Mouse (Mus musculus) intestine, embryonic 15.5 days (tissue): ENCODE measurements around the gene Crebrf. TPM values are rescaled to one million over a fixed set of nuclear protein-coding genes. Genes with fewer than 3 reads are reported as not detected.

Source experiments
- ATAC-seq: fragments of 200-750 bp; cut with Nextera tagmentation; 2 replicates; pipeline ENCODE4 v1.8.0; 2017; ENCODE audit warnings: moderate TSS enrichment, moderate library complexity
- H3K27ac ChIP-seq: fragments of 300-500 bp; sonication (generic); 2 replicates; pipeline ENCODE4 v1.5.1; 2015; ENCODE audit warnings: mild to moderate bottlenecking, inconsistent platforms
- H3K27me3 ChIP-seq: fragments of 300-500 bp; sonication (generic); replicated peaks from 2 replicates; pipeline ENCODE4 v1.6.1; 2015; ENCODE audit warnings: inconsistent platforms
- H3K36me3 ChIP-seq: fragments of 300-500 bp; sonication (generic); 2 replicates; pipeline ENCODE4 v1.6.1; 2015; ENCODE audit warnings: inconsistent platforms
- H3K4me1 ChIP-seq: fragments of 300-500 bp; sonication (generic); replicated peaks from 2 replicates; pipeline ENCODE4 v1.6.1; 2015; ENCODE audit warnings: inconsistent platforms
- H3K4me2 ChIP-seq: fragments of 300-500 bp; sonication (generic); replicated peaks from 2 replicates; pipeline ENCODE4 v1.6.1; 2015; ENCODE audit warnings: mild to moderate bottlenecking, inconsistent platforms
- H3K4me3 ChIP-seq: fragments of 300-500 bp; sonication (generic); replicated peaks from 2 replicates; pipeline ENCODE4 v1.5.1; 2015; ENCODE audit warnings: inconsistent platforms
- H3K9ac ChIP-seq: fragments of 300-500 bp; sonication (generic); 2 replicates; pipeline ENCODE4 v1.6.1; 2015; ENCODE audit warnings: inconsistent platforms
- H3K9me3 ChIP-seq: fragments of 300-500 bp; sonication (generic); 2 replicates; pipeline ENCODE4 v1.6.1; 2016; ENCODE audit warnings: inconsistent platforms
- WGBS: fragments of 180-500 bp; shearing (Covaris S2); methylation state at CpG from one replicate; pipeline ENCODE4 v1.1.7; 2015; 5-methylcytosine and 5-hydroxymethylcytosine counted together
- polyA plus RNA-seq: library from polyadenylated mRNA; unstranded; fragments of >200 nt; fragmentation: Nextera tagmentation; extraction: Ambion mirVana; gene quantifications from 2 replicates; pipeline ENCODE4 v1.2.1, GENCODE M21; 2015

Crebrf gene
- polyA plus RNA-seq, 1 experiment from 2014 or later: 8.3 TPM

DNA sequence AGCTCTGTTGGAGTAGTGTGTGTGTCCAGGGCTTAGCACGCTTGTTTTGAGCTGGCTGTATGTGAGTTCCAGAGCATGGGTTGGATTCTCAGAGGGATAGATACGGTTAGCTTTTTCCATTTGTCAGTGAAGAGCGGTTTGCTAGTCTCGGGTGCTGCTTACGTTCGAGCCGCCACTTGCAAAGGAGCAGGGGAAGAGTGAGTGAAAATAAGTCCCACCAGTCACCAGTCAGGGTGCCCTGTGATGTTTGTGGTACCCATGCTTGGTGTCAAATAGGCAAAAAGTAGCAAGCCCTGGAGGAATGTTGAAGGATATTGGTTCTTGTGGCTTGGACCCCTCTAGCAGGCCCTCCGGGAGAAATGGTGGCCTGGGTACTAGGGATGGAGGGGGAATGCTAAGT, 73.5 kb downstream of the Crebrf start:
- Histone ChIP-seq H3K27ac (no peak overlapping the region), H3K36me3 (peaks cover 32% of the 10 kb centered on the region), H3K9ac (no peak overlapping the region), H3K4me2 (no peak overlapping the region), H3K27me3 (no peaks in the 10 kb centered on the region), H3K9me3 (no peaks in the 10 kb centered on the region), H3K4me3 (no peak overlapping the region), H3K4me1 (0 out of 2 replicates have a peak, but pooled peaks cover 4% of the 10 kb centered on the region)
- no peak for ATAC-seq
- 91% methylated on average over 8 of the region's 8 CpGs for WGBS

DNA sequence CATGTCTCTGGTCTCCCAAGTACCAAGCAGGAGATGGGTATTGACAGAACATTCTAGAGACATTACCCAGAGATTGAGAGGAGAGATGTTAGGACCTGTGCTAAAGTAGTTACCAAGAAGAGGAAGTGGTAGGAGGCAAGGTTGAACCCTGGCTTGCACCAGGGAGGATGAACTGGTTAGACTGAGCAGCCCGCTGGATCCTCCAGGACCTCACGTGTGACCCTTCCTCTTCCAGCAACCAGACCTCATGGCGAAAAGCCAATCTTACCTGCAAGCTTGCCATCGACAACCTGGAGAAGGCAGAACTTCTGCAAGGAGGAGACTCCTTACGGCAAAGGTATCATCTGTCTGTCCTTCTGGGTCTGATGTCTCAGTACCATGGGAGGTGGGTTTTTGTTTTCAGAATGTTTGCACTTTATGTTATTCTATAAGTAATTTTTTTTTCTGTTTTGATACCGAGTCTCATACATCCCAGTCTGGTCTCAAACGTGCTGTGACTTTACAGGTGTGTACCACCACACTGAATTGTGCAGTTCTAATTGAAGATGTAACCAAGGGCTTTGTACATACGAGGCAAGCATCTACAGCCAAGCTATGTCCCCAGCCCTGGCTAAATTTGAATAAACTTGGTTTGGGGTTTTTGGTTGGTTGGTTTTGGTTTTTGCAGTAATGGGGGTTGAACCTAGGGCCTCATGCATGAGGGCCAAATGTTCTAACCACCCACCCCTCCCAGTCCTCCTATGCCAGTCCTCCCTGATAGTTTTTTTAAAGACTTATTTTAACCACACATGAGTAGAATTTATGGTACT, 74.2 kb downstream of the Crebrf start:
- ATAC-seq: no peak
- no peak overlapping the region for H3K27ac ChIP-seq
- H3K9ac ChIP-seq: no peak overlapping the region
- no peak overlapping the region for H3K4me2 ChIP-seq
- no peaks in the 10 kb centered on the region for H3K9me3 ChIP-seq
- 88% methylated on average over 8 of the region's 8 CpGs for WGBS
- peaks cover 30% of the 10 kb centered on the region for H3K36me3 ChIP-seq
- H3K27me3 ChIP-seq: no peaks in the 10 kb centered on the region
- H3K4me3 ChIP-seq: no peak overlapping the region
- H3K4me1 ChIP-seq: 0 out of 2 replicates have a peak, but pooled peaks cover 4% of the 10 kb centered on the region

DNA sequence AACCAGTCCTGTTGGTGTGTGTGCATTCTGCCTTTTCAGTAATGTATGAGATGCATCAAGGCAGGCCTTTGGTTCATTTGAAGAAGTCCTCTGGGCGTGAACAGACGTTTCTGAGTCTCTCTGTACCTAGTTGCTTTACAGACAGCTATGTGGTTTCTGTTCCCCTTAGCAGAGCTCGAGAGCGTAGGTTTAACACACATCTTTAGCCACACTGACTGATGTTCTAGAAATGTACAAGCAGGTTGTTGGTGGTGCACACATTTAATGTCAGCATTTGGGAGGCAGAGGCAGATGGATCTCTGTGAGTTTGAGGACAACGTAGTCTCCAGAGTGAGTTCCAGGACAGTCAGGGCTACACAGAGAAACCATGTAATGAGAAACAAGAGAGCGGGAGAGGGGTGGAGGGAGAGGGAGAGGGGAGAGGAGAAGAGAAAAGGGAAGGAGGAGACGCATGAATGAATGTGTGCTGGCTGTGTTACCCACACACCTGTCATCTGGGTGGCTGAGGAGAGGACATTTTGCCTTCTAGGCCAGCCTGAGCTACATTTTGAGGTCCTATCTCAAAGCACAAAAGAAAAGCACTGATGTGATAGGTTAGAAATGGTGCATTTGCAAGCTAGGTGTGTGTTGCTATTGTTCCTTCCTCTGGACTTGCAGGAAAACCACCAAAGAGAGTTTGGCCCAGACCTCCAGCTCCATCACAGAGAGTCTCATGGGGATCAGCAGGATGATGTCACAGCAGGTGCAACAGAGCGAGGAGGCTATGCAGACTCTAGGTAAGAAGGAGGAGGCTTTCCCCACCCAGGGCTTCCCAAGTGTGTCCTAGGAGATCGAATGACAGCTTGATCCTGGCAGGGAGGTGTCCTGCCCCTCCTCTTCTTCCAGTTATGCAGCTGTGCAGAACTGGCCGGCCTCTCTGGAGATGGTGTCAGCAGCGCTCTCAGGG, 75.1 kb downstream of the Crebrf start:
- Histone ChIP-seq H3K9ac (no peak overlapping the region), H3K9me3 (no peaks in the 10 kb centered on the region), H3K27ac (no peak overlapping the region), H3K4me1 (0 out of 2 replicates have a peak, but pooled peaks cover 4% of the 10 kb centered on the region), H3K27me3 (no peaks in the 10 kb centered on the region), H3K4me3 (no peak overlapping the region), H3K4me2 (no peak overlapping the region), H3K36me3 (peaks cover 26% of the 10 kb centered on the region)
- ATAC-seq: no peak
- 91% methylated on average over 11 of the region's 11 CpGs for WGBS

DNA sequence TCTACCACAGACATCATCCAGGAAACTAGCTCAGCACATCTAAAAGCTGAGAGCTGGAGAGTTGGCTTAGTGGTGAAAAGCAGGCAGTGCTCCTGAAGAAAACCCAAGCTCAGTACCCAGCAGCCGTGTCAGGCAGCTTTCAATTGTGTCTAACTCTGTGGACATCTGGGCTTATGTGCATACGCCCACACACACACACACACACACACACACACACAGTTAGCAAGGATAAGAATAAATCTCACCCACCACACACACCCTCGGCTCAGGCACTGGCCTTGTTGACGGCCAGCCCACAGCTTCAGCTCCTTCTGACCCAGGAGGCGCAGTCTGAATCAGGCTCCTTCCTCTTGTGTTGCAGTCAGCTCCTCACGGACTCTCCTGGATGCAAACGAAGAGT, 76.1 kb downstream of the Crebrf start:
- no peak overlapping the region for H3K4me3 ChIP-seq
- H3K4me1 ChIP-seq: 0 out of 2 replicates have a peak, but pooled peaks cover 4% of the 10 kb centered on the region
- no peak overlapping the region for H3K27ac ChIP-seq
- H3K27me3 ChIP-seq: no peaks in the 10 kb centered on the region
- 77% methylated on average over 7 of the region's 7 CpGs for WGBS
- H3K36me3 ChIP-seq: peaks cover 26% of the 10 kb centered on the region
- H3K9me3 ChIP-seq: no peaks in the 10 kb centered on the region
- ATAC-seq: no peak
- no peak overlapping the region for H3K4me2 ChIP-seq
- H3K9ac ChIP-seq: no peak overlapping the region

DNA sequence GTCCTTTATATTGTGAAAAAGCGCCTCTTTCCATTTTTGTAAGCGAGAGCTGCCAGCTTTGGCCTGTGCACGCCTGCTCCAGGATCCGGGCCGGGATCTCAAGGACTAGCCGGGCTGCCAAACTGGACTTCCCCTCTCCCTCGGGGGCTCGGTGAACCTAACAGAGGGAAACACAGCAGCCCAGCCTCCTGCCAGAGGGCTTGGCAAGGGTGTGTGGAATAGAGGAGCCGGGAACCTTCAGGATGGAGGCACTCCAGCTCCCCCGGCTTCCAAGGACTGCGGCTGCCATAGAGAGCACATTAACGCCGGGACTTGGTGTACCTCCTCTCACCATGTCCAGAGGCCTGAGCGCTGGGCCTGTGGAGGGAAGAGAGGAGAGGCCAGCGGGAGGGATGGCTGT, 76.6 kb downstream of the Crebrf start:
- no peak overlapping the region for H3K4me3 ChIP-seq
- H3K9me3 ChIP-seq: no peaks in the 10 kb centered on the region
- 0 out of 2 replicates have a peak, but pooled peaks cover 4% of the 10 kb centered on the region for H3K4me1 ChIP-seq
- H3K27me3 ChIP-seq: no peaks in the 10 kb centered on the region
- ATAC-seq: no peak
- 91% methylated on average over 15 of the region's 15 CpGs for WGBS
- H3K27ac ChIP-seq: no peak overlapping the region
- peaks cover 25% of the 10 kb centered on the region for H3K36me3 ChIP-seq
- no peak overlapping the region for H3K9ac ChIP-seq
- no peak overlapping the region for H3K4me2 ChIP-seq

DNA sequence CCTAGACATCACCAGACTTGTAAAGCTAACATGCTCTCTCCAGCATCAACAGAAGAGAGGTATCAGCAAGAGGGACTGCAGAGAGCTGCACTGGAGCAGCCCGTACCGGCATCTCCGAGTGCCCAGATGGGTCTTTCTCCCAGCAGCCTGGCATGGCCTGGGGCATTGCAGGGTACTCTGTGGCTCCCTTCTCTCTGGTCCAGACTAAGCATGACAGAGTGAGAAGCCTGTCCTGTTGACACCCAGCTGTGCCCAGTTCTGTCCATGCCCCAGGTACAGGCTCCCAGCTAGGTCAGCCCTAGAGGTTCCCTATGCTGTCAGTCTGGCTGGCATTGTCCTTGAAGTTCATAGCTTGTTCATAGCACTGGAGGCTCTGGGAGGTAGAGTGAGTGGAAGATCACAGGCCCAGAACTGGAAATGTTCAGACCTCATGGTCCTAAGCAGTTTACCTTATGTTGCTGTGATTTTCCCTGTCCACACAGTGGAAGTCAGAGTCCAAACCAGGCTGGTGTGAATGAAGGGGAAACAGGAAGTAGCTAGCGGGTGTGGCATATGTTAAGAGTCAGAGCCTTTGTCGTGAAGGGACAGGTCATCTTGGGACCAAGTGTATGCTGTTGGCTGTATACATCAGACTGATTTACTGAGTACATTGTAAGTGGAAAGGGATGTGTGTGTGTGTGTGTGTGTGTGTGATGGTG, 77.8 kb downstream of the Crebrf start:
- H3K9ac ChIP-seq: no peak overlapping the region
- H3K4me3 ChIP-seq: no peak overlapping the region
- peaks cover 21% of the 10 kb centered on the region for H3K36me3 ChIP-seq
- H3K4me2 ChIP-seq: no peak overlapping the region
- H3K27me3 ChIP-seq: no peaks in the 10 kb centered on the region
- no peaks in the 10 kb centered on the region for H3K9me3 ChIP-seq
- H3K27ac ChIP-seq: 0 out of 2 replicates have a peak overlapping the region, but pooled peaks have one; percentile 9
- 0 out of 2 replicates have a peak, but pooled peaks cover 4% of the 10 kb centered on the region for H3K4me1 ChIP-seq
- peak; percentile 75 for ATAC-seq
- 72% methylated on average over 5 of the region's 5 CpGs for WGBS

DNA sequence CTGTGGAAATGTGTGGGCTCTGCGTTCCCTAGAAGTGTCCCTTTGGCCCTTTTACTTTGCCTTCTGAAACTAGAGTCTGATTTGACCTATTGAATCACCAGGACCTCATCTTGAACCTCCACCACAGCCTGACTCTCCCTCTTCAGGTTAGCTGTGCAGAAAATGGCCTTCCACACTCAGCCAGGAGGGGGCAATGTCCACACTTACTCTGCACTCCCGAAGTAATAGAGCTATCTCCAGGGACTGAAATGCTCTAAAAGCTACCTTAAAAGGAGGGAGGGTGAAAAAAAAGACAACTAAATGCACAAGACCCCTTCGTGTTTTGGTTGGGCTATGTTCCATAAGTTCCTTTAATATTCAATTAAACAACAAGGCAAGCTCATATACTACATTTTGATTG, 79.3 kb downstream of the Crebrf start:
- Histone ChIP-seq H3K4me1 (0 out of 2 replicates have a peak, but pooled peaks cover 4% of the 10 kb centered on the region), H3K36me3 (peaks cover 16% of the 10 kb centered on the region), H3K27me3 (no peaks in the 10 kb centered on the region), H3K9ac (no peak overlapping the region), H3K4me2 (no peak overlapping the region), H3K27ac (no peak overlapping the region), H3K4me3 (no peak overlapping the region), H3K9me3 (no peaks in the 10 kb centered on the region)
- WGBS: 11% methylated on average over 3 of the region's 3 CpGs
- ATAC-seq: 0 out of 2 replicates have a peak, but pooled peaks have one; percentile 67

DNA sequence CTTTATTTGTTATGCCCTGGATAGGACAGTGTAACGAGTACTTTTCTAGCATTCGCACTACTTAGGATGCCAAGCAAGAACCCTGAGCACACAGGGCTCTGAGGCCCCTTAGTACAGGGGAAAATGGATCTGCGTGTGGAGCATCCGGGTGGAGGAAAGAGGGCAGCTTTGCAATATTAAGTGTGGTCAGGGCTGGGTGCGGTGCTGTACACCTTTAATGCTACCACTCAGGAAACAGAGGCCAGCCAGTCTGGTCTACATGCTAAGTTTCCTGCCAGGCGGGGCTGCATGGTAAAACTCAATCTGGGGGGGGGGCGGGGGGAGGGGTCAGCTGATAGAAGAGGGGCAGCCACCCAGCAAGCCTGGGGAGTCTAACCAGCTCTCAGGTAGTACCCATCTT, 79.9 kb downstream of the Crebrf start:
- Histone ChIP-seq H3K4me3 (no peak overlapping the region), H3K27ac (no peak overlapping the region), H3K9ac (no peak overlapping the region), H3K4me1 (0 out of 2 replicates have a peak, but pooled peaks cover 4% of the 10 kb centered on the region), H3K4me2 (no peak overlapping the region), H3K36me3 (peaks cover 13% of the 10 kb centered on the region), H3K27me3 (no peaks in the 10 kb centered on the region), H3K9me3 (no peaks in the 10 kb centered on the region)
- ATAC-seq: no peak
- WGBS: 73% methylated on average over 7 of the region's 7 CpGs

DNA sequence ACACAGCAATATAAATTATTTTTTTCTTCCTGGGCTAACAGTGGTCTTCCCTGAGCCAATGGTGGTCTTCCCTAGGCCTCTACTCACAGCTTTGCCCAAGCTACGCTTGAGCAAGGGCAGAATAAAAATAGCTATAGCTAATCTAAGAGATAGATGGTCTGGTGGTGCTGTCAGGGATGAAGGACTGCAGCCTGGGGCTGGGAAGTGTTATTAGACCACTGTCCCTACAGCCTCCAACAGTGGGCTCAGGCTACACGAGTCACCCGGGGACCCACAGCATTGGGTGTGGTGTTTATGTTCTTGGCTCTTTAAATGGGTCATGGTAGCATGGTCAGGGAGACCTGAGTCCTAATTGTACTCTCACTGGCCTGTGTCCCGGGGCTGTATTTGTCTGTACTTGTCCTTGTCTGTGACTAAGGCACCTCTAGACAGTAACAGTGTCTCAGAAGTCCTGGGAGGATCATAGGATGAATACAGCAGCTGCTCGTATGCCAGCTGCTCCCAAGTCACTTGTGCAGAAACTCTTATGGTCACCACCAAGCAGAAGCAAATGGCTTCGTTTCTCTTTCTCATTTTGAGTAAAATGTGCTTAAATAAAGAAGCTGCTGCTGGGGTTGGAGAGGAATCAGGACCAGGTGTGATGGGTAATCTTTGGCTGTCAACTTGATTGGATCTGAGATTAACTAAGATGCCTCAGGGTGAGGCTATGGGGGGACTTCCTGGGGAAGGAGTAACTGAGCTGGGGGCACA, 82.1 kb downstream of the Crebrf start:
- Histone ChIP-seq H3K27ac (no peak overlapping the region), H3K27me3 (no peaks in the 10 kb centered on the region)
- no peak for ATAC-seq

DNA sequence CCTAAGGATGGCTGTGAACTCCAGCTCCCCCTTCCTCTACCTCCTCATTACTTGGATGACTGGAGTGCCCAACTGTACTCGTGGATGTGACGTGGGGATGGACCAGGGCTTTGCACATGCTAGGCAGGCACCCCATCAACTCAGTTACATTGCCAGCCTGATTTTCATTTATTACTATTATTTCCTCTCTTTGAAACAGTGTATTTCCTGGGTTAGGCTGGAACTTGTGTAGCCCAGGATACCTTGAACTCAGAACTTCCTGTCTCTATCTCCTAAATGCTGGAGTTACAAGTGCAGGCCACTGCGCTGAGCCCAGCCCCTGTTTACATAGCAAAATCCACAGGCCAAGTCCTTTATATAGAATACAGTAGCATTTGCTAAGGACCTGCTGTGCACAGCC, 87.4 kb downstream of the Crebrf start:
- Histone ChIP-seq H3K4me3 (no peak overlapping the region), H3K4me1 (no peaks in the 10 kb centered on the region), H3K9me3 (no peaks in the 10 kb centered on the region), H3K9ac (no peak overlapping the region), H3K4me2 (no peak overlapping the region), H3K27me3 (no peaks in the 10 kb centered on the region), H3K36me3 (no peaks in the 10 kb centered on the region), H3K27ac (no peak overlapping the region)
- no peak for ATAC-seq
- 80% methylated on average over 3 of the region's 3 CpGs for WGBS

More for the DNA sequence above, 82.1 kb downstream of the Crebrf start:
- Histone ChIP-seq H3K4me3 (no peak overlapping the region), H3K9ac (no peak overlapping the region), H3K9me3 (no peaks in the 10 kb centered on the region), H3K36me3 (peaks cover 2% of the 10 kb centered on the region; the same call in 1 of the 2 replicates), H3K4me1 (0 out of 2 replicates have a peak, but pooled peaks cover 4% of the 10 kb centered on the region), H3K4me2 (no peak overlapping the region)
- 75% methylated on average over 6 of the region's 6 CpGs for WGBS

DNA sequence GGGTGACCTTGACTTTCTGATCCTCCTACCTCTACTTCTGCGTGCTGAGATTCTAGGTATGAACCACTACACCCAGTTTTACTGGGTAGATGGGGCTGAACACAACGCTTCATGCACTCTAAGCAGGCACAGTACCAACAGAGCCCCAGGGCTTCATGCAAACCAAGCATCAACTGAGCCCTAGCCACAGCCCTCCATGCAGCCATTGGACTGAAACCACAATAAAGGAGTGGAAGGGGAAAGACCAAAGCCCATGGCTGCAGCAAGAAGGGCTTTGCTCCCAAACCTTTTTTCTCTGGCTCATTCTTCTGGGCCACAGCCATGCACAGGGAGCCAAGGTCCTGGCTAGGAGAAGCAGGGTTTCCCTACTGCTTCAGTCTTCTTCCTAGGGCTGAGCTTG, 97.2 kb downstream of the Crebrf start:
- Histone ChIP-seq H3K36me3 (no peaks in the 10 kb centered on the region), H3K4me2 (no peak overlapping the region), H3K4me3 (no peak overlapping the region), H3K9me3 (no peaks in the 10 kb centered on the region), H3K27ac (no peak overlapping the region), H3K27me3 (no peaks in the 10 kb centered on the region; the same call in 1 of the 2 replicates), H3K4me1 (no peaks in the 10 kb centered on the region), H3K9ac (no peak overlapping the region)
- no peak for ATAC-seq
- WGBS: 79% methylated on average over 2 of the region's 2 CpGs
